Mouse (Mus musculus) layer of hippocampus, adult 8-10 months (tissue): ENCODE data around the gene Prkd1. TPM values are rescaled to one million over a fixed set of nuclear protein-coding genes. Genes with fewer than 3 reads are reported as not detected.
"Not testable (repeated sequence)": the region's sequence is repeated elsewhere in the genome, so short reads cannot be mapped to it uniquely, and the experiment has no call there.

Experiments
- DNase-seq, 2 experiments: peaks; one replicate each; pipeline ENCODE4 v3.0.0; 2022; ENCODE audit warnings: low spot score in 2 of 2
- total RNA-seq, 4 experiments: library from RNA; stranded (reverse); gene quantifications; 2 replicates each; pipeline ENCODE4 v1.2.4; 2022

Gene Prkd1
- total RNA-seq: 10 to 100 TPM; 13.0 to 14.7 (median 13.9) TPM

- peak; percentile 18 to 31 for DNase-seq
Measured at GRCm38 (mm10) chr12:50648671-50649541, at the start of gene Prkd1. Gene Prkd1, minus strand, starts transcription at chr12:50649098.

GRCm38 (mm10) chr12:50697492-50697891 is 48.6 kb upstream of the Prkd1 start:
- DNase-seq: peak; percentile 15 to 26

GRCm38 (mm10) chr12:50648176-50648670 is 675 bp downstream of the Prkd1 start:
- DNase-seq: no peak

- no peak for DNase-seq
Measured at GRCm38 (mm10) chr12:50646857-50647256, 2.0 kb downstream of the Prkd1 start.

GRCm38 (mm10) chr12:50642671-50643070 is 6.2 kb downstream of the Prkd1 start:
- DNase-seq: no peak

GRCm38 (mm10) chr12:50640171-50640570 is 8.7 kb downstream of the Prkd1 start:
- DNase-seq: no peak

GRCm38 (mm10) chr12:50634436-50634835 is 14.5 kb downstream of the Prkd1 start:
- no peak for DNase-seq

GRCm38 (mm10) chr12:50626100-50626499 is 22.8 kb downstream of the Prkd1 start:
- DNase-seq: not testable (repeated sequence)

GRCm38 (mm10) chr12:50624175-50624574 is 24.7 kb downstream of the Prkd1 start:
- DNase-seq: no peak

- no peak for DNase-seq
Measured at GRCm38 (mm10) chr12:50615852-50616251, 33.0 kb downstream of the Prkd1 start.

- DNase-seq: no peak
Measured at GRCm38 (mm10) chr12:50614341-50614740, 34.6 kb downstream of the Prkd1 start.

GRCm38 (mm10) chr12:50606703-50607500 is 42.0 kb downstream of the Prkd1 start:
- DNase-seq: no peak

GRCm38 (mm10) chr12:50599370-50599769 is 49.5 kb downstream of the Prkd1 start:
- no peak for DNase-seq

GRCm38 (mm10) chr12:50598053-50598988 is 50.6 kb downstream of the Prkd1 start:
- DNase-seq: peak; percentile 71 to 72

GRCm38 (mm10) chr12:50597467-50597866 is 51.4 kb downstream of the Prkd1 start:
- DNase-seq: no peak

- DNase-seq: no peak
Measured at GRCm38 (mm10) chr12:50595777-50596176, 53.1 kb downstream of the Prkd1 start.

- no peak for DNase-seq
Measured at GRCm38 (mm10) chr12:50594506-50594905, 54.4 kb downstream of the Prkd1 start.

- no peak for DNase-seq
Measured at GRCm38 (mm10) chr12:50593481-50593880, 55.4 kb downstream of the Prkd1 start.

GRCm38 (mm10) chr12:50588137-50588761 is 60.6 kb downstream of the Prkd1 start:
- no peak for DNase-seq

- no peak for DNase-seq
Measured at GRCm38 (mm10) chr12:50565198-50565597, 83.7 kb downstream of the Prkd1 start.
